Comparison of ENCODE assay signal across 7 mouse cellular contexts in genomic region chr10:77032591-77033322, GRCm38 (mm10). TPM values are rescaled to one million over a fixed set of nuclear protein-coding genes. Genes with fewer than 3 reads are reported as not detected.
DNase-seq lines count a peak whose midpoint lies in the region; ATAC-seq lines count a peak whose summit lies in the region.

No protein-coding gene starts in this region.

- peak overlapping the region; percentile 59 for H3K4me3 ChIP-seq in embryonic facial prominence, embryonic 12.5 days
- peak overlapping the region; percentile 69 for H3K4me3 ChIP-seq in limb, embryonic 11.5 days (ENCODE audit: low read depth, low read length)
- peak overlapping the region; percentile 59 for H3K4me3 ChIP-seq in midbrain, embryonic 14.5 days (replicated peaks; ENCODE audit: low read depth, low read length)

- H3K27me3 ChIP-seq in embryonic facial prominence, embryonic 12.5 days, result 0 out of 2 replicates have a peak, but pooled peaks cover 4% of the 10 kb centered on the region
- no peaks in the 10 kb centered on the region for H3K27me3 ChIP-seq in limb, embryonic 11.5 days (ENCODE audit: control insufficient read depth, insufficient read depth, low read length)
- no peaks in the 10 kb centered on the region for H3K27me3 ChIP-seq in midbrain, embryonic 14.5 days (ENCODE audit: control insufficient read depth, insufficient read depth, low read length)

- peaks cover 18% of the 10 kb centered on the region for H3K4me1 ChIP-seq in embryonic facial prominence, embryonic 12.5 days
- peaks cover 12% of the 10 kb centered on the region for H3K4me1 ChIP-seq in limb, embryonic 11.5 days (ENCODE audit: control insufficient read depth, insufficient read depth, low read length)
- H3K4me1 ChIP-seq in midbrain, embryonic 14.5 days (ENCODE audit: control insufficient read depth, insufficient read depth, low read length), result peaks cover 15% of the 10 kb centered on the region

- peak; percentile 92 for DNase-seq in adrenal gland, postnatal 25 days
- peak; percentile 99 for DNase-seq in heart, adult 11 months
- peak; percentile 96 for DNase-seq in kidney, adult 18-20 months
- peak; percentile 97 for DNase-seq in limb, embryonic 11.5 days (ENCODE audit: low spot score)
- peak; percentile 99 for DNase-seq in midbrain, embryonic 14.5 days
- DNase-seq in spleen, adult 18-20 months, result peak; percentile 91 to 98

- H3K4me2 ChIP-seq in embryonic facial prominence, embryonic 12.5 days (replicated peaks), result peak overlapping the region; percentile 91
- H3K4me2 ChIP-seq in limb, embryonic 11.5 days (ENCODE audit: low read depth, severe bottlenecking), result peak overlapping the region; percentile 84
- peak overlapping the region; percentile 89 for H3K4me2 ChIP-seq in midbrain, embryonic 14.5 days (ENCODE audit: low read length)

- peak overlapping the region; percentile 70 for H3K9ac ChIP-seq in embryonic facial prominence, embryonic 12.5 days
- peak overlapping the region; percentile 50 for H3K9ac ChIP-seq in limb, embryonic 11.5 days (ENCODE audit: low read length)
- H3K9ac ChIP-seq in midbrain, embryonic 14.5 days (replicated peaks; ENCODE audit: low read length), result peak overlapping the region; percentile 69

- peaks cover 6% of the 10 kb centered on the region; the same call in 1 of the 2 replicates for H3K36me3 ChIP-seq in embryonic facial prominence, embryonic 12.5 days
- no peaks in the 10 kb centered on the region for H3K36me3 ChIP-seq in limb, embryonic 11.5 days (ENCODE audit: control insufficient read depth, insufficient read depth, low read length)
- peaks cover 1% of the 10 kb centered on the region; the same call in 1 of the 2 replicates for H3K36me3 ChIP-seq in midbrain, embryonic 14.5 days (ENCODE audit: control insufficient read depth, insufficient read depth, low read length)

- under 1% methylated on average over 49 of the region's 49 CpGs for WGBS in embryonic facial prominence, embryonic 12.5 days
- under 1% methylated on average over 49 of the region's 49 CpGs for WGBS in limb, embryonic 11.5 days
- under 1% methylated on average over 49 of the region's 49 CpGs for WGBS in midbrain, embryonic 14.5 days

- peak overlapping the region; percentile 42; the same call in 1 of the 2 replicates for H3K27ac ChIP-seq in embryonic facial prominence, embryonic 12.5 days
- no peak overlapping the region; the same call in 1 of the 2 replicates for H3K27ac ChIP-seq in limb, embryonic 11.5 days (replicated peaks; ENCODE audit: low read depth, low read length)
- H3K27ac ChIP-seq in midbrain, embryonic 14.5 days (replicated peaks; ENCODE audit: low read depth, low read length), result peak overlapping the region; percentile 71; the same call in 1 of the 2 replicates

- H3K9me3 ChIP-seq in embryonic facial prominence, embryonic 12.5 days, result no peaks in the 10 kb centered on the region
- H3K9me3 ChIP-seq in limb, embryonic 11.5 days (ENCODE audit: control insufficient read depth, low read length), result no peaks in the 10 kb centered on the region
- no peaks in the 10 kb centered on the region for H3K9me3 ChIP-seq in midbrain, embryonic 14.5 days (ENCODE audit: control insufficient read depth, low read length)

- ATAC-seq in embryonic facial prominence, embryonic 12.5 days (ENCODE audit: insufficient number of reproducible peaks, insufficient read depth, low FRiP score, low TSS enrichment), result peak; percentile 88
- ATAC-seq in limb, embryonic 11.5 days (ENCODE audit: insufficient number of reproducible peaks, low FRiP score, low TSS enrichment, low read depth), result peak; percentile 91
- peak; percentile 94 for ATAC-seq in midbrain, embryonic 14.5 days (ENCODE audit: low FRiP score, low TSS enrichment)

RNA-seq across cellular contexts. Expression of gene Slc19a1, which starts 0.7 kb away (rescaled TPM):
- total RNA-seq in adrenal gland, postnatal 25 days (2021), result 18.0 and 21.1 TPM in 2 replicates
- polyA plus RNA-seq in embryonic facial prominence, embryonic 12.5 days (2016; fragmentation: Nextera tagmentation; extraction: Ambion mirVana), result 27.5 and 35.2 TPM in 2 replicates
- polyA plus RNA-seq in limb, embryonic 11.5 days (2014; fragmentation: Nextera tagmentation; extraction: Ambion mirVana), result 29.2 and 34.1 TPM in 2 replicates
- polyA plus RNA-seq in midbrain, embryonic 14.5 days (2014; fragmentation: Nextera tagmentation; extraction: Ambion mirVana), result 33.5 and 37.5 TPM in 2 replicates
